Mouse (Mus musculus) adrenal gland, postnatal 4 days (tissue): ENCODE measurements at regions not wholly inside any gene's neighbourhood (a gene's known extent, or its start where the extent isn't known, plus 50 kb on each side); places are given as distances from the start of the nearest gene placed in this dataset.

ENCODE experiments used
- DNase-seq, 2 experiments: peaks; one replicate each; pipeline ENCODE4 v3.0.0; 2021 to 2022; ENCODE audit warnings: low spot score in 2 of 2, mixed read lengths in 2 of 2

- no peak for DNase-seq
Observed at GRCm38 (mm10) chr2:166275398-166275797, 119.9 kb upstream of the Sulf2 start.

- no peak for DNase-seq
Observed at GRCm38 (mm10) chr2:166274016-166274346, 118.5 kb upstream of the Sulf2 start.

- DNase-seq: no peak
Observed at GRCm38 (mm10) chr2:166273312-166274015, 118.0 kb upstream of the Sulf2 start.

GRCm38 (mm10) chr2:166272841-166273240, 117.4 kb upstream of the Sulf2 start:
- no peak for DNase-seq

- DNase-seq: no peak
Observed at GRCm38 (mm10) chr2:166272190-166272543, 116.7 kb upstream of the Sulf2 start.

- no peak for DNase-seq
Observed at GRCm38 (mm10) chr2:166271373-166272189, 116.1 kb upstream of the Sulf2 start.

- DNase-seq: no peak
Observed at GRCm38 (mm10) chr2:166270007-166270406, 114.5 kb upstream of the Sulf2 start.

- DNase-seq: no peak
Observed at GRCm38 (mm10) chr2:166266915-166267314, 111.5 kb upstream of the Sulf2 start.

GRCm38 (mm10) chr2:166266507-166266906, 111.0 kb upstream of the Sulf2 start:
- DNase-seq: no peak

- no peak for DNase-seq
Observed at GRCm38 (mm10) chr2:166264756-166265155, 109.3 kb upstream of the Sulf2 start.

GRCm38 (mm10) chr2:166261799-166262198, 106.3 kb upstream of the Sulf2 start:
- DNase-seq: no peak

- no peak for DNase-seq
Observed at GRCm38 (mm10) chr2:166261065-166261464, 105.6 kb upstream of the Sulf2 start.

GRCm38 (mm10) chr2:166258771-166259180, 103.3 kb upstream of the Sulf2 start:
- DNase-seq: no peak

GRCm38 (mm10) chr2:166257666-166258065, 102.2 kb upstream of the Sulf2 start:
- DNase-seq: no peak

- no peak for DNase-seq
Observed at GRCm38 (mm10) chr2:166256193-166256592, 100.7 kb upstream of the Sulf2 start.

- no peak for DNase-seq
Observed at GRCm38 (mm10) chr2:166254581-166254980, 99.1 kb upstream of the Sulf2 start.

GRCm38 (mm10) chr2:166252107-166252506, 96.6 kb upstream of the Sulf2 start:
- no peak for DNase-seq

GRCm38 (mm10) chr2:166251421-166251820, 96.0 kb upstream of the Sulf2 start:
- no peak for DNase-seq

- DNase-seq: no peak
Observed at GRCm38 (mm10) chr2:166250571-166250970, 95.1 kb upstream of the Sulf2 start.

- no peak for DNase-seq
Observed at GRCm38 (mm10) chr2:166249338-166249950, 94.0 kb upstream of the Sulf2 start.

GRCm38 (mm10) chr2:166246401-166247189, 91.1 kb upstream of the Sulf2 start:
- no peak for DNase-seq

- no peak for DNase-seq
Observed at GRCm38 (mm10) chr2:166245219-166245618, 89.8 kb upstream of the Sulf2 start.
